Mouse (Mus musculus) heart, embryonic 10.5 days (tissue): ENCODE measurements around the gene Tead1. TPM values are rescaled to one million over a fixed set of nuclear protein-coding genes. Genes with fewer than 3 reads are reported as not detected.

ENCODE experiments used
- DNase-seq: peaks from one replicate; pipeline ENCODE4 v3.0.0-alpha.2; 2017; ENCODE audit warnings: low spot score
- H3K27ac ChIP-seq: fragments of 300-500 bp; sonication (generic); 2 replicates; pipeline ENCODE4 v1.5.1; 2016; ENCODE audit warnings: mild to moderate bottlenecking
- H3K27me3 ChIP-seq: fragments of 300-500 bp; sonication (generic); 2 replicates; pipeline ENCODE4 v1.6.1; 2016; ENCODE audit warnings: mild to moderate bottlenecking; ENCODE audit not compliant: poor library complexity, insufficient read depth, severe bottlenecking
- H3K36me3 ChIP-seq: fragments of 300-500 bp; sonication (generic); 2 replicates; pipeline ENCODE4 v1.6.1; 2016; ENCODE audit warnings: mild to moderate bottlenecking, moderate library complexity
- H3K4me1 ChIP-seq: fragments of 300-500 bp; sonication (generic); 2 replicates; pipeline ENCODE4 v1.6.1; 2016; ENCODE audit warnings: mild to moderate bottlenecking
- H3K4me3 ChIP-seq: fragments of 300-500 bp; sonication (generic); 2 replicates; pipeline ENCODE4 v1.5.1; 2016; ENCODE audit warnings: mild to moderate bottlenecking, moderate library complexity
- H3K9me3 ChIP-seq: fragments of 300-500 bp; sonication (generic); 2 replicates; pipeline ENCODE4 v1.6.1; 2016; ENCODE audit warnings: mild to moderate bottlenecking, moderate library complexity
- WGBS: fragments of 180-500 bp; shearing (Covaris S2); methylation state at CpG from one replicate; pipeline ENCODE4 v1.1.7; 2016; 5-methylcytosine and 5-hydroxymethylcytosine counted together
- polyA plus RNA-seq: library from polyadenylated mRNA; unstranded; fragments of >200 nt; fragmentation: Nextera tagmentation; extraction: Ambion mirVana; gene quantifications from 2 replicates; pipeline ENCODE4 v1.2.1, GENCODE M21; 2016

Tead1 gene
- polyA plus RNA-seq, 1 experiment from 2014 or later = 19.7 TPM

DNA sequence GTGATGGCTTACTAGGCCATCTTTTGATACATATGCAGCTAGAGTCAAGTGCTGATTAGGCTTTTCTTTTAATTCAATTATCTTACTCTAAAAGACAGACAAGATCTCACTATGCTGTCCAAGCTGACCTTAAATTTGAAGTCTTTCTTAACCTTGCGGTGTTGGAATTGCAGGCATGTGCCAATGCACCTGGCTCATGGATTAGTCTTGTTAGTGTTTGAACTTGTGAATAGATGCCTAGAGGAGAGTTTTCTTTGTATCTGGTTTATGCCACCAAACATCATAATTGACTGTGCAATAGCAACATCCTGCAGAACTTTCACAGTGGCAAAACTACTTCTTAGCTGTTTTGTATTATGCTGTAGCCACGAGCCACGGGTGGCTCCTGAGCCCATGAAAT, 68.7 kb downstream of the Tead1 start:
- peaks cover 81% of the 10 kb centered on the region for H3K4me1 ChIP-seq
- no peak overlapping the region for H3K4me3 ChIP-seq
- no peak for DNase-seq
- peaks cover 9% of the 10 kb centered on the region; the same call in 1 of the 2 replicates for H3K36me3 ChIP-seq
- no peaks in the 10 kb centered on the region for H3K9me3 ChIP-seq
- no peak overlapping the region for H3K27ac ChIP-seq
- no peaks in the 10 kb centered on the region for H3K27me3 ChIP-seq
- 92% methylated on average over 3 of the region's 3 CpGs for WGBS

DNA sequence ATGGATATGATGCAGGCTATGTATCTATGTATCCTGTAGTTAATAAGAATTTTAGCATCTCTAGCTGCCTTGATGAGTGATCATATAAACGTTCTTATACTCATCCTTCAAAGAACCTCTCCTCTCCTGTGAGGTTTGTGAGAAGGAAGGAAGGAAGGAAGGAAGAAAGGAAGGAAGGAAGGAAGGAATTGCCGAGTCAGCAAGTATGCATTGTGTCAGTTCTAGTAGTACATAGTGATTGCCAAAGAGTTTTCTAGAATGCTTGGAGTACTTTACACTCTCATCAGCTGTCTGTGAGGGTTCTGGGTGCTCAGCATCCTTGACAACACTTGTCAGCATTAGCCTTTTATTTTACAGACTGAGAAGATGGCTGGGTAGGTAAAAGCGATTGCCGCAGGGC, 69.2 kb downstream of the Tead1 start:
- Histone ChIP-seq H3K4me3 (no peak overlapping the region), H3K36me3 (peaks cover 9% of the 10 kb centered on the region; the same call in 1 of the 2 replicates), H3K4me1 (peaks cover 81% of the 10 kb centered on the region), H3K27me3 (no peaks in the 10 kb centered on the region), H3K9me3 (no peaks in the 10 kb centered on the region), H3K27ac (no peak overlapping the region)
- no peak for DNase-seq
- 80% methylated on average over 4 of the region's 4 CpGs for WGBS

DNA sequence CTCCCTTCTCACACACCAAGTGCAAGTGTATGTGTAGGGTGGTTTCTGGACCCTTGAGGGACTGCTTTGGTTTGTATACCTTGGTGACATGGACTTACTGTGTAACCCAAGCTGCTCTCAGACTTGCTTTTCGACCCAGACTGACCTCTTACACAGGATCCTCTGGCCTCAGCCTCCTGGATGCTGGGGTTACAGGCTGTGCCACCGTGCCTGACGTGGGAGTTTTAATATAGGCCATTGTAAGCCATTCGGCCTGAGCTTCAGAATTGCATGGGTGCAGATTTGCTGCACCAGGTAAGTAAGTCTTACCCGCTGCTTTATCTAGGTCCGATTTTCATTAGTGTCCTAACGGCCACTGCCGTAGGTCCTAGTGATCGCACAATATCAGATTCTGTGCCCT, 71.0 kb downstream of the Tead1 start:
- no peaks in the 10 kb centered on the region for H3K9me3 ChIP-seq
- no peak for DNase-seq
- WGBS = 88% methylated on average over 9 of the region's 9 CpGs
- no peaks in the 10 kb centered on the region for H3K27me3 ChIP-seq
- H3K36me3 ChIP-seq = peaks cover 9% of the 10 kb centered on the region; the same call in 1 of the 2 replicates
- no peak overlapping the region for H3K4me3 ChIP-seq
- H3K27ac ChIP-seq = no peak overlapping the region
- peaks cover 81% of the 10 kb centered on the region for H3K4me1 ChIP-seq

DNA sequence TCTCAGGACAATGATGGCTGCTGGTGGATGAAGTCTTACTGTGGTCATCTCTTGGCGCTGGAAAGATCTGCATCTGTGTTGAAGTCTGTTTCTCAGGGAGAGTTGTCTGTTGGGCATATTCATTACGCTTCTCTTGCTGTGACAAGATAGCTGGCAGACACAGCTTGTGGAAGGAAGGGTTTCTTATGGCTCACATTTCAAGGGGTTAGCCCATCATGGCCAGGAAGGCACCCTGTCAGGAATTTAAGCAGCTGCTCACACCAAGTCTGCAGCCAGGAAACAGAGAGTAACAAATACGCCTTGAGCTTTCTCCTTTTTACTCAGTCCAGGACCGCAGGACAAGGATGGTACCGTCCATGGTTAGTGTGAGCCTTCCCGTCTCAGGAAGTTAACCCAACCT, 73.2 kb downstream of the Tead1 start:
- Histone ChIP-seq H3K4me3 (no peak overlapping the region), H3K4me1 (peaks cover 81% of the 10 kb centered on the region), H3K27ac (peak overlapping the region; percentile 87), H3K27me3 (no peaks in the 10 kb centered on the region), H3K36me3 (peaks cover 9% of the 10 kb centered on the region; the same call in 1 of the 2 replicates), H3K9me3 (no peaks in the 10 kb centered on the region)
- WGBS = 84% methylated on average over 6 of the region's 6 CpGs
- DNase-seq = no peak

DNA sequence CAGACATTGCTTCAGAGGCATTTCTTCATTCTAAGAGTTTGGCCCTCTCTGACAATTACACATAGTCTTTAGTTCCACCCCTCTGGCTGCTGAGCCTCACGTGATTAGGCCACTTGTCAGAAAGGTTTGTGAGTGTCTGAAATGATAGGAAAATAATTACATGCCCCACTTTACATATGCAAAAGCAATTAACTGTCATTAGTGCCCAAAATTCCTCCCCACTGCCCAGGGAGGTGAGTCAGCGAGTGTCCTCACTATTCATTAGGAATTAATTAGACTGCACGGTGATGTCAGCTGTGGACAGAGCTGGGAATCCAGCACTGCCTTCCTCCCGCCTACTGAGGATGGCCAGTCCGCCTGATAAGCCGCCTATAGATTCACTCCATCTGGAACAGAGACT, 74.2 kb downstream of the Tead1 start:
- peak overlapping the region; percentile 87 for H3K27ac ChIP-seq
- DNase-seq = no peak
- peaks cover 9% of the 10 kb centered on the region; the same call in 1 of the 2 replicates for H3K36me3 ChIP-seq
- no peaks in the 10 kb centered on the region for H3K27me3 ChIP-seq
- WGBS = 26% methylated on average over 6 of the region's 6 CpGs
- H3K4me3 ChIP-seq = 0 out of 2 replicates have a peak overlapping the region, but pooled peaks have one; percentile 25
- peaks cover 87% of the 10 kb centered on the region for H3K4me1 ChIP-seq
- H3K9me3 ChIP-seq = no peaks in the 10 kb centered on the region

DNA sequence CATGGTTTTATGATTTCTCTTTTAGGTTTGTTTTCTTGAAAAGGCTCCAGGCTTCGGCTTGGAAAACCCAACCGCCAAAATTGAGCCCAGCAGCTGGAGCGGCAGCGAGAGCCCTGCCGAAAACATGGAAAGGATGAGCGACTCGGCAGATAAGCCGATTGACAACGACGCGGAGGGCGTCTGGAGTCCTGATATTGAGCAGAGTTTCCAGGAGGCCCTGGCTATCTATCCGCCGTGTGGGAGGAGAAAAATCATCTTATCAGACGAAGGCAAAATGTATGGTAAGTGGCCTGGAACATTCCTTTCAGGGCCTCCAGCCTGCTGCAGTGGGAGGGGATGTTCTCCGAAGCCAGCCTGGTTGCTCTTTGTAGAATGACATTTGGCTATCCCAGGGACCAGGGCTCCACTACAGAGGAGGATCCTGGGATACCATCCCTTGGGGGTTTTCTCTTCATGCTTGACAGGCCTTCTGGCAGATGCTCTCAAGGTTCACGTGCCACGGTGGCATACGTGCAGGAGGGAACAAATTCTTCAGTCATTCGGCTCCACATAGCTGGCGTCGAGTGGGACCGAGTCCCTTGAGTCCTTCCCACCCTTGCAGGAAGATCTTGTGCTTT, 80.3 kb downstream of the Tead1 start:
- Histone ChIP-seq H3K36me3 (peaks cover 6% of the 10 kb centered on the region; the same call in 1 of the 2 replicates), H3K4me1 (peaks cover 99% of the 10 kb centered on the region), H3K27ac (peak overlapping the region; percentile 75), H3K9me3 (no peaks in the 10 kb centered on the region), H3K27me3 (no peaks in the 10 kb centered on the region), H3K4me3 (peak overlapping the region; percentile 27; the same call in 1 of the 2 replicates)
- DNase-seq = no peak
- WGBS = 30% methylated on average over 23 of the region's 23 CpGs

DNA sequence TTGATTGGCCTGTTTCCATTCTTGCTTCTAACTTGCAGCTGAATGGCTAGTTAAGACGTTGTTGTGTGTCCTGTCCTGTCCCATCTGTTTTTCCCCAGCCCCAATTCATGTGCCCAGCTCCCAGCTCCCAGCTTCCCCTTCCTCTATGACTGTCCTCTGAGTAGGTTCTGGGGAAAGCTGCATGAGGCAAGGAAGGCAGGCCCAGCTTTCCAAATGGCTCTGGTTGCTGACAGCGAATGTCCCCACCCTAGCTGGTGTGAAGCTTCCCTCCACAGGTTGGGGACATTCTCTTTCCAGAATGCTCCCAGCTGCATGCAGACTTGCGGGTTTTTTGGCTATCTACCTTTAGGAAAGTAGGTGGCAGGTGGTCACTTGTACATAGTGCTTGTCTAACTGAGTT, 81.2 kb downstream of the Tead1 start:
- Histone ChIP-seq H3K27ac (peak overlapping the region; percentile 75), H3K4me3 (no peak overlapping the region), H3K27me3 (no peaks in the 10 kb centered on the region), H3K9me3 (no peaks in the 10 kb centered on the region), H3K36me3 (peaks cover 6% of the 10 kb centered on the region; the same call in 1 of the 2 replicates), H3K4me1 (peaks cover 97% of the 10 kb centered on the region)
- 64% methylated on average over 3 of the region's 3 CpGs for WGBS
- DNase-seq = no peak

DNA sequence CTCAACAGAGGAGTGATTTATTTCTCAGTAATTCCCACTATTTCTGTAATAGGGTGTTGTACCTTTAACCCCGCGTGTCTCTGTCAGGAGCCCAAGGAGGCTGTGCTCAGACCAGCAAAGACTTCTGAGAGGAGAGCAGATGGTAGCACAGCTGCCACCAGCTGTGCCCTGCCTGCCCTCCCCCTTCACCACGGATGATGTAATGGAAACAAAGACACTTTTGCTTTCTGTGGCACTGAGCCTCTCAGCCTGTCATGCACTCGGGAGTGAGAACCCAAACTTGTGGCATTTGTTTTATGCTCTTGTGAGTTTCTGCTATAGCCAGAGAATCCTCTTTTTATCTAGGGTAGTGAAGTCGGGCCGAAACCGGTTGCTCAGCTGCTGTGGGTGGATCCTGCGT, 81.7 kb downstream of the Tead1 start:
- 43% methylated on average over 8 of the region's 8 CpGs for WGBS
- Histone ChIP-seq H3K4me1 (peaks cover 94% of the 10 kb centered on the region), H3K4me3 (no peak overlapping the region), H3K27me3 (no peaks in the 10 kb centered on the region), H3K36me3 (peaks cover 6% of the 10 kb centered on the region; the same call in 1 of the 2 replicates), H3K9me3 (no peaks in the 10 kb centered on the region), H3K27ac (peak overlapping the region; percentile 75)
- DNase-seq = no peak

DNA sequence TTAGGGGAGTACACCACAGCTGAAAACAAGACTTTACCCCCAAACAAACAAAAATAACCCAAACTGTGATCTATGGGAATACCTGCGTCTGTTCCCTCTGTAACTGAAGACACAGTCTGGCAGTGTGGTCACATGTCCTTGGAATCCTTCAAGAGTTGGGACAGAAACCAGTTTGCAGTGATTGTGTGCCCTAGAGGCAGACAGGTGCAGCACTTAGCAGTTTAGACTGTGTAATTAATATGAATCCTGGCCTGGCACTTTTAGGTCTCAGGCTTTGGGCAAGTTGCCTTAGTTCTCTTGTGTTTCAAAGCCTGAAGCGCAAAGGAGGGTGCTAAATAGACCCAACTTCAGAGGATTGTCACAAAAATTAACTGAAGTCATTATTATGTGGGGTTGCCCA, 83.8 kb downstream of the Tead1 start:
- no peaks in the 10 kb centered on the region for H3K9me3 ChIP-seq
- H3K4me3 ChIP-seq = no peak overlapping the region
- peaks cover 90% of the 10 kb centered on the region for H3K4me1 ChIP-seq
- H3K27me3 ChIP-seq = no peaks in the 10 kb centered on the region
- peaks cover 6% of the 10 kb centered on the region; the same call in 1 of the 2 replicates for H3K36me3 ChIP-seq
- 81% methylated on average over 2 of the region's 2 CpGs for WGBS
- peak overlapping the region; percentile 67; the same call in 1 of the 2 replicates for H3K27ac ChIP-seq
- no peak for DNase-seq

DNA sequence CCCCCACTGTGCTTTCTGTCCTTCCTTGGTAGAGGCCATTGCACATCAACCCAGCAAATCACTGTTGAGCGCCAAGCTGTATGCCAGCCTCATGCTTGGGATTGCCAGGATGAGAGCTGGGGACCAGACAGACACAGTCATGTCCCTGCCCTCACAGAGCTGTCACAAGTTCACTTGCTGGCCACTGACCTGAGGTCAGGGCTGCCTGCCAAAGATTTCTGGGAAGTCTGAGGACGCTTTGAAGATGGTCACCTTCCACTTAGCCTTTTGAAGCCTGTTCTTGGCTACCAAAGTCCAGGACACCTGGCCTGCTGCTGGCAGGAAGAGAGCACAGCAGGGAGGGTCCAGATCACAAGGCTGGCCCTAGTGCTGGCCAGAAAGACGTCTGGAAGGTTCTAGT, 84.4 kb downstream of the Tead1 start:
- Histone ChIP-seq H3K4me1 (peaks cover 88% of the 10 kb centered on the region), H3K27me3 (no peaks in the 10 kb centered on the region), H3K4me3 (no peak overlapping the region), H3K27ac (peak overlapping the region; percentile 67; the same call in 1 of the 2 replicates), H3K36me3 (peaks cover 6% of the 10 kb centered on the region; the same call in 1 of the 2 replicates), H3K9me3 (no peaks in the 10 kb centered on the region)
- DNase-seq = no peak
- WGBS = 62% methylated on average over 3 of the region's 3 CpGs

DNA sequence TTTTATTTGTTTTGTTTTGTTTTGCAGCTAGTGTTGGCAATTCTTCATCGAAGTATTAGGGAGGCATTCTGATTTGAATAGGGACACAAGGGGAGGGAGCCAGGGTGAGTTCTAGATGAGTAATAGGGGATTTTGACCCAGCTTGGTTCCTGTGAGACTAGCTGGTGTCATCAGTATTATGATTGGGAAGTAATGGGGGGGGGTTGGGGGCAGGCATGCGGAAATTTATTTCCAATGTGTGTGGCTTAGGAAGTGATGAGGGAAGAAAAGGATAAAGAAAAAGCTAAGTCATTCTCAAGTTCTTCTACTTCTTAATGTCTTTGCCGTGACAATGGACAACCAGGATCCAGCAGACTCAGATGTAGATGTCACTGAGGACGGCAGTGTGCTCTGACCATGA, 85.8 kb downstream of the Tead1 start:
- WGBS = 83% methylated on average over 4 of the region's 4 CpGs
- Histone ChIP-seq H3K4me3 (no peak overlapping the region), H3K9me3 (no peaks in the 10 kb centered on the region), H3K36me3 (peaks cover 6% of the 10 kb centered on the region; the same call in 1 of the 2 replicates), H3K27me3 (no peaks in the 10 kb centered on the region), H3K27ac (no peak overlapping the region), H3K4me1 (peaks cover 84% of the 10 kb centered on the region)
- DNase-seq = no peak

DNA sequence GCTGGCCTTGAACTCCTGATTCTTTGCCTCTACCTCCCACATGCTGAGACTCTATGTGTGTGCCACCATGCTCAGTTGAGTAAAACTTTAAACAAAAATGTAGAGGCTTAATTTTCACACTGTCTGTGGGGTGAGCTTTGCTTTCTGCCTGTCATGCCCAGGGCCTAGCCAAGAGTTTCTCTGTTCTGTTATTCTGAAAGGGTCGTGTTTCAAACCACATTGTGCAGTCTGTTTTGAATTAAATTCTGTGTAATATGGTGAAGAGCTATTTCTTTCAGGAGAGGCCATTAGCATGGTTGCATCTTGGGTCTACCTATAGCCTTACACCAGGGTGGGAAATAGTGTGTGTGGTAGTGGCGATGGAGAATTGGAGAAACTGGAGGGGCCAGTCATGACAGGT, 90.7 kb downstream of the Tead1 start:
- WGBS = 82% methylated on average over 2 of the region's 2 CpGs
- no peak overlapping the region; the same call in 1 of the 2 replicates for H3K27ac ChIP-seq
- H3K4me3 ChIP-seq = no peak overlapping the region
- DNase-seq = no peak
- peaks cover 85% of the 10 kb centered on the region for H3K4me1 ChIP-seq
- no peaks in the 10 kb centered on the region for H3K36me3 ChIP-seq
- H3K9me3 ChIP-seq = no peaks in the 10 kb centered on the region
- no peaks in the 10 kb centered on the region for H3K27me3 ChIP-seq

DNA sequence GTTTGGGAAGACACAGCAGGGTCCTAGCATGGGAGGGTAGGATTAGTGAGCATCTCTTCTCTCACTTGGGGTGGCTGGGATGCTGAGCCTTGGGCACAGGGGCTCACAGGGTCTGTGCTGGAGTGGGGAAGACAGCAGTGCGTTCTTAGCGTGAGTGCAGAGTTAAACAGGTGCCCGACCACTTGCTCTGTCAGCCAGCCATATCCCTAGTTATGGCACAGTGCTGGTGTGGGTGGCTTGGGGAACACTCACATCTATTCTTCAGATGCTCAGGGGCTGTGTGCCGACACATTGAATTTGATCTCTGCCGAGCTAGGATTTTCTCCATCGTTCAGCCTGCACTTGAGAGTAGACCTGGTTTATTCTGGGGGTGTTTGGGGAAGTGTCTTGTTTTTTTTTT, 92.3 kb downstream of the Tead1 start:
- no peaks in the 10 kb centered on the region for H3K36me3 ChIP-seq
- 69% methylated on average over 6 of the region's 6 CpGs for WGBS
- peak overlapping the region; percentile 42; the same call in 1 of the 2 replicates for H3K27ac ChIP-seq
- no peak overlapping the region for H3K4me3 ChIP-seq
- no peaks in the 10 kb centered on the region for H3K9me3 ChIP-seq
- no peak for DNase-seq
- H3K4me1 ChIP-seq = peaks cover 89% of the 10 kb centered on the region
- no peaks in the 10 kb centered on the region for H3K27me3 ChIP-seq
